Mouse (Mus musculus) hindbrain, embryonic 10.5 days (tissue): Measurements from ENCODE around the gene Scgn. TPM values are rescaled to one million over a fixed set of nuclear protein-coding genes. Genes with fewer than 3 reads are reported as not detected.
A peak's percentile ranks its signal among the peaks of the same experiment; 100 is the strongest.

Experiments
- DNase-seq: peaks from one replicate; pipeline ENCODE4 v3.0.0-alpha.2; 2017; ENCODE audit warnings: low spot score
- H3K27ac ChIP-seq: fragments of 300-500 bp; sonication (generic); 2 replicates; pipeline ENCODE4 v1.5.1; 2016; ENCODE audit warnings: mild to moderate bottlenecking, moderate library complexity
- H3K27me3 ChIP-seq: fragments of 300-500 bp; sonication (generic); 2 replicates; pipeline ENCODE4 v1.6.1; 2016; ENCODE audit warnings: mild to moderate bottlenecking; ENCODE audit not compliant: poor library complexity, insufficient read depth, severe bottlenecking
- H3K36me3 ChIP-seq: fragments of 300-500 bp; sonication (generic); 2 replicates; pipeline ENCODE4 v1.6.1; 2016; ENCODE audit warnings: mild to moderate bottlenecking, moderate library complexity
- H3K4me1 ChIP-seq: fragments of 300-500 bp; sonication (generic); replicated peaks from 2 replicates; pipeline ENCODE4 v1.6.1; 2016; ENCODE audit warnings: mild to moderate bottlenecking
- H3K4me3 ChIP-seq: fragments of 300-500 bp; sonication (generic); 2 replicates; pipeline ENCODE4 v1.5.1; 2016; ENCODE audit warnings: mild to moderate bottlenecking, moderate library complexity
- H3K9me3 ChIP-seq: fragments of 300-500 bp; sonication (generic); 2 replicates; pipeline ENCODE4 v1.6.1; 2016; ENCODE audit warnings: mild to moderate bottlenecking, moderate library complexity
- WGBS: fragments of 180-500 bp; shearing (Covaris S2); methylation state at CpG from one replicate; pipeline ENCODE4 v1.1.7; 2016; 5-methylcytosine and 5-hydroxymethylcytosine counted together
- polyA plus RNA-seq: library from polyadenylated mRNA; unstranded; fragments of >200 nt; fragmentation: Nextera tagmentation; extraction: Ambion mirVana; gene quantifications from 2 replicates; pipeline ENCODE4 v1.2.1, GENCODE M21; 2016

Scgn gene
- polyA plus RNA-seq, 1 experiment from 2014 or later, result not detected

- Histone ChIP-seq H3K4me3 (no peak overlapping the region), H3K4me1 (no peaks in the 10 kb centered on the region), H3K9me3 (no peaks in the 10 kb centered on the region), H3K27ac (no peak overlapping the region), H3K27me3 (peaks cover 2% of the 10 kb centered on the region; the same call in 1 of the 2 replicates), H3K36me3 (no peaks in the 10 kb centered on the region)
- DNase-seq, result no peak
- 50% methylated on average over 3 of the region's 3 CpGs for WGBS
Observed at GRCm38 (mm10) chr13:23985130-23985529, 5.9 kb downstream of the Scgn start.

- Histone ChIP-seq H3K36me3 (no peaks in the 10 kb centered on the region), H3K4me3 (no peak overlapping the region), H3K9me3 (no peaks in the 10 kb centered on the region), H3K27me3 (no peaks in the 10 kb centered on the region), H3K27ac (no peak overlapping the region), H3K4me1 (no peaks in the 10 kb centered on the region)
- DNase-seq, result no peak
- 65% methylated on average over 5 of the region's 5 CpGs for WGBS
Observed at GRCm38 (mm10) chr13:23972271-23972670, 18.7 kb downstream of the Scgn start.

GRCm38 (mm10) chr13:23971870-23972269 lies 19.1 kb downstream of the Scgn start:
- Histone ChIP-seq H3K27me3 (no peaks in the 10 kb centered on the region), H3K9me3 (no peaks in the 10 kb centered on the region), H3K27ac (no peak overlapping the region), H3K4me1 (no peaks in the 10 kb centered on the region), H3K36me3 (no peaks in the 10 kb centered on the region), H3K4me3 (no peak overlapping the region)
- no peak for DNase-seq
- 68% methylated on average over 2 of the region's 2 CpGs for WGBS

GRCm38 (mm10) chr13:23964909-23965308 lies 26.1 kb downstream of the Scgn start:
- no peaks in the 10 kb centered on the region for H3K36me3 ChIP-seq
- WGBS, result 85% methylated on average over 2 of the region's 2 CpGs
- H3K27ac ChIP-seq, result no peak overlapping the region
- no peaks in the 10 kb centered on the region for H3K9me3 ChIP-seq
- H3K4me1 ChIP-seq, result no peaks in the 10 kb centered on the region
- DNase-seq, result no peak
- H3K27me3 ChIP-seq, result no peaks in the 10 kb centered on the region
- H3K4me3 ChIP-seq, result no peak overlapping the region

- Histone ChIP-seq H3K36me3 (no peaks in the 10 kb centered on the region), H3K4me3 (no peak overlapping the region), H3K27ac (no peak overlapping the region), H3K4me1 (peaks cover 4% of the 10 kb centered on the region; the same call in 1 of the 2 replicates), H3K27me3 (no peaks in the 10 kb centered on the region), H3K9me3 (no peaks in the 10 kb centered on the region)
- DNase-seq, result no peak
- WGBS, result 44% methylated on average over 2 of the region's 2 CpGs
Observed at GRCm38 (mm10) chr13:23959776-23960175, 31.2 kb downstream of the Scgn start.

GRCm38 (mm10) chr13:23950928-23951327 lies 40.1 kb downstream of the Scgn start:
- no peak for DNase-seq
- Histone ChIP-seq H3K27ac (no peak overlapping the region), H3K27me3 (no peaks in the 10 kb centered on the region), H3K4me3 (no peak overlapping the region), H3K9me3 (no peaks in the 10 kb centered on the region), H3K4me1 (peaks cover 14% of the 10 kb centered on the region), H3K36me3 (no peaks in the 10 kb centered on the region)
- WGBS, result 75% methylated on average over 3 of the region's 3 CpGs

- Histone ChIP-seq H3K9me3 (no peaks in the 10 kb centered on the region), H3K27ac (no peak overlapping the region)
Observed at GRCm38 (mm10) chr13:23949484-23950246, 41.3 kb downstream of the Scgn start.

GRCm38 (mm10) chr13:23946254-23946653 lies 44.8 kb downstream of the Scgn start:
- WGBS, result 54% methylated on average over 2 of the region's 2 CpGs
- no peaks in the 10 kb centered on the region for H3K9me3 ChIP-seq

More at GRCm38 (mm10) chr13:23949484-23950246, 41.3 kb downstream of the Scgn start:
- peak; percentile 50 for DNase-seq
- H3K36me3 ChIP-seq, result no peaks in the 10 kb centered on the region
- WGBS, result 50% methylated on average over 14 of the region's 14 CpGs
- H3K4me1 ChIP-seq, result peaks cover 14% of the 10 kb centered on the region
- H3K4me3 ChIP-seq, result no peak overlapping the region
- no peaks in the 10 kb centered on the region for H3K27me3 ChIP-seq

GRCm38 (mm10) chr13:23942861-23943260 lies 48.2 kb downstream of the Scgn start:
- H3K9me3 ChIP-seq, result no peaks in the 10 kb centered on the region
- no peak overlapping the region for H3K4me3 ChIP-seq
- no peaks in the 10 kb centered on the region for H3K36me3 ChIP-seq
- no peak for DNase-seq
- 0 out of 2 replicates have a peak, but pooled peaks cover 4% of the 10 kb centered on the region for H3K4me1 ChIP-seq
- WGBS, result 48% methylated on average over 2 of the region's 2 CpGs
- no peaks in the 10 kb centered on the region for H3K27me3 ChIP-seq
- no peak overlapping the region for H3K27ac ChIP-seq

More at GRCm38 (mm10) chr13:23946254-23946653, 44.8 kb downstream of the Scgn start:
- H3K36me3 ChIP-seq, result no peaks in the 10 kb centered on the region
- H3K27ac ChIP-seq, result no peak overlapping the region
- DNase-seq, result no peak
- no peaks in the 10 kb centered on the region for H3K27me3 ChIP-seq
- peaks cover 14% of the 10 kb centered on the region for H3K4me1 ChIP-seq
- H3K4me3 ChIP-seq, result no peak overlapping the region

GRCm38 (mm10) chr13:23940291-23940690 lies 50.7 kb downstream of the Scgn start:
- WGBS, result 74% methylated on average over 6 of the region's 6 CpGs
- H3K36me3 ChIP-seq, result no peaks in the 10 kb centered on the region

GRCm38 (mm10) chr13:23938699-23939098 lies 52.3 kb downstream of the Scgn start:
- H3K27me3 ChIP-seq, result no peaks in the 10 kb centered on the region
- WGBS, result 82% methylated on average over 1 of the region's 1 CpGs
- H3K4me1 ChIP-seq, result no peaks in the 10 kb centered on the region
- DNase-seq, result no peak
- H3K4me3 ChIP-seq, result no peak overlapping the region
- no peak overlapping the region for H3K27ac ChIP-seq
- no peaks in the 10 kb centered on the region for H3K9me3 ChIP-seq
- no peaks in the 10 kb centered on the region for H3K36me3 ChIP-seq

More at GRCm38 (mm10) chr13:23940291-23940690, 50.7 kb downstream of the Scgn start:
- H3K4me3 ChIP-seq, result no peak overlapping the region
- H3K27me3 ChIP-seq, result no peaks in the 10 kb centered on the region
- H3K4me1 ChIP-seq, result no peaks in the 10 kb centered on the region
- no peak for DNase-seq
- no peak overlapping the region for H3K27ac ChIP-seq
- no peaks in the 10 kb centered on the region for H3K9me3 ChIP-seq

GRCm38 (mm10) chr13:23934211-23934520 lies 56.8 kb downstream of the Scgn start, which contains the start of gene Hist1h2aa:
Hist1h2aa (plus strand) TSS chr13:23934462.
- Histone ChIP-seq H3K27me3 (no peaks in the 10 kb centered on the region), H3K27ac (no peak within 1 kb of the TSS), H3K4me1 (0 out of 2 replicates have a peak, but pooled peaks cover 2% of the 10 kb centered on the region), H3K36me3 (no peaks in the 10 kb centered on the region), H3K4me3 (no peak within 1 kb of the TSS), H3K9me3 (no peaks in the 10 kb centered on the region)
- DNase-seq, result no peak
- 91% methylated on average over 10 of the region's 10 CpGs for WGBS

- Histone ChIP-seq H3K4me3 (no peak within 1 kb of the TSS), H3K27ac (no peak within 1 kb of the TSS), H3K27me3 (no peaks in the 10 kb centered on the region), H3K9me3 (no peaks in the 10 kb centered on the region), H3K36me3 (no peaks in the 10 kb centered on the region), H3K4me1 (0 out of 2 replicates have a peak, but pooled peaks cover 2% of the 10 kb centered on the region)
- no peak for DNase-seq
- WGBS, result 91% methylated on average over 39 of the region's 39 CpGs
Observed at GRCm38 (mm10) chr13:23933421-23934210, 57.4 kb downstream of the Scgn start, which contains the start of gene Hist1h2ba. Hist1h2ba (minus strand) TSS chr13:23934156.
